Mouse (Mus musculus) small intestine, adult 2 months (tissue): ENCODE data around the gene Mgrn1. TPM values are rescaled to one million over a fixed set of nuclear protein-coding genes. Genes with fewer than 3 reads are reported as not detected.

Experiments used
- H3K27ac ChIP-seq: fragments of 200-500 bp; 2 replicates; pipeline ENCODE4 v1.5.1; 2012; ENCODE audit warnings: low read depth, low read length, control low read depth, inconsistent platforms; ENCODE audit not compliant: insufficient read depth
- H3K27me3 ChIP-seq: fragments of 200-500 bp; 2 replicates; pipeline ENCODE4 v1.6.1; 2012; ENCODE audit warnings: mild to moderate bottlenecking, moderate library complexity, low read length, inconsistent platforms; ENCODE audit not compliant: control insufficient read depth, insufficient read depth
- H3K36me3 ChIP-seq: fragments of 200-500 bp; 2 replicates; pipeline ENCODE4 v1.6.1; 2012; ENCODE audit warnings: mild to moderate bottlenecking, low read length, control low read depth, inconsistent platforms; ENCODE audit not compliant: control insufficient read depth, insufficient read depth
- H3K4me1 ChIP-seq: fragments of 200-500 bp; 2 replicates; pipeline ENCODE4 v1.6.1; 2012; ENCODE audit warnings: low read length, inconsistent platforms, mixed read lengths; ENCODE audit not compliant: control insufficient read depth, insufficient read depth, insufficient read length
- H3K4me3 ChIP-seq: fragments of 200-500 bp; 2 replicates; pipeline ENCODE4 v1.5.1; 2012; ENCODE audit warnings: low read depth, mild to moderate bottlenecking, control low read depth, inconsistent platforms, low read length, moderate library complexity
- CTCF ChIP-seq: fragments of 200-500 bp; IDR thresholded peaks from 2 replicates; pipeline ENCODE4 v1.5.1; 2012; ENCODE audit warnings: low read depth, mild to moderate bottlenecking, control low read depth, inconsistent platforms, low read length, moderate library complexity, mixed read lengths; ENCODE audit not compliant: insufficient replicate concordance, insufficient read length; ENCODE audit errors: extremely low read depth
- POLR2A ChIP-seq: fragments of 200-500 bp; IDR thresholded peaks from 2 replicates; pipeline ENCODE4 v1.6.1; 2012; ENCODE audit warnings: low read depth, mild to moderate bottlenecking, control low read depth, inconsistent platforms, low read length, moderate library complexity
- WGBS: fragments of 180-500 bp; shearing (Covaris S2); methylation state at CpG from one replicate; pipeline ENCODE4 v1.1.7; 2018; 5-methylcytosine and 5-hydroxymethylcytosine counted together
- polyA plus RNA-seq: library from polyadenylated mRNA; depleted of rRNA; stranded (reverse); fragments of >200 nt; gene quantifications from 2 replicates; pipeline ENCODE4 v1.2.3, GENCODE M21; 2012

The Mgrn1 gene
- polyA plus RNA-seq, 1 experiment: 164 TPM

DNA sequence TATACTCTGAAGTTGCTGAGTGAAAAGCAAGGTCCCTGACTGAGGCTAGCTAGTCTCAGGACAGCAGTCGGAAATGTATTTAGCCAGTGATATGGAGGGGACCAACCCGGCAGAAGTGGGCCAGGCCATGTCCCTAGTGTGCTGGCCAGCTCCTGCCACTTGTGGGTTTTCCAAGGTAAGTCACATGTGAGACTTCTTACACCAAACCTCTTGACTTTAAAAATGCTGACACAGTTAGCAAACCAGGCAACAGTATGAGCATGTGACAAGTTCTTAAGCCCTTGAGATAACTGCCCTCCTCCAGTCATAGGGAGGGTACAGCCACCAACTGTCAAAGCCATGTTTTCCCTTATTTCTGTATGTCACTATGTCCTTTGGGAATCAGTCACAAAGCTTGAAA is 14.1 kb upstream of the Mgrn1 start:
- peaks cover 5% of the 10 kb centered on the region; the same call in 1 of the 2 replicates for H3K4me1 ChIP-seq
- 84% methylated on average over 2 of the region's 2 CpGs for WGBS
- H3K27ac ChIP-seq: no peak overlapping the region
- TF ChIP-seq CTCF: no peak
- TF ChIP-seq POLR2A: no peak
- H3K27me3 ChIP-seq: no peaks in the 10 kb centered on the region
- peaks cover 19% of the 10 kb centered on the region for H3K36me3 ChIP-seq
- H3K4me3 ChIP-seq: no peak overlapping the region

DNA sequence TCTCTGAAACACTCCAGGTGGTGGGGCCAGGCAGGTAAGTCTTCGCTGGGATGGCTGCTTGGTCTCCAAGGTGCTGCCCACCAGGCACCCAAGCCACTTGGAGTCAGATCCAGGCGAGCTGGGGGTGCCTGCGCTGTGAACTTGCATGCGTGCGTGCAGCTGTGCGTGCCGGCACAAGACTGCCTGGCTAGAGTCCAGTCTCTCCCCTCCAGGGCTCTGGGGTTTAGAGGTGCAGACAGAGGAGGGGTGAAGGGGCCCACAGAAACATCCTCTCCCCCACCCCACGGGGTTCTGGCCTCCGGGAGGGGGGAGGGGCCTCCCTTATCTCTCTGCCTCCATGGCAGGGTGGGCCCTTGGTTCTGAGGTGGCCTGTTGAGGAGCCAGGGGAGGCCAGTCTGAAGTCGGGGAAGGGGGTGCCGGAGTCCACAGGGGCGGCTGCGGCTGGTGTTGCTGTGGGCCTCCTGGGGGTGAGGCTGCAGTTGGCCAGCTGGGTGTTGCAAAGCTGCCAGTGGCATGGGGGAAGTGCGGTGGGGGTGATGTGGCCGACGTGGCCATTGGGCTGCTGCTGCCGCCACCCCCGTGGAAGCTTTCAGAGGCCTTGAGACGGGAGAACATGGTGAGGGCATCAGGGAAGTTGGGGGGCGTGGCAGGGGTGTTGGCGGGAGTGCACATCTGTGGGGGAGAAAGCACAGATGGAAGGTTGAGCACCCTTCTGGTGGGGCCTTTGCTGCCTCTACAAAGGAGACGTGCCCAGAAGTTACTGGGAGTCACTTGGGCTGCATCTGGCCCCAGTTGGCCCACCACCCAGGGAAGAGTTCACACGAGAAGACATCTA is 10.6 kb upstream of the Mgrn1 start:
- Histone ChIP-seq H3K27ac (no peak overlapping the region), H3K36me3 (peaks cover 10% of the 10 kb centered on the region), H3K4me3 (no peak overlapping the region), H3K4me1 (peaks cover 13% of the 10 kb centered on the region), H3K27me3 (no peaks in the 10 kb centered on the region)
- TF ChIP-seq CTCF (no peak), POLR2A (no peak)
- WGBS: 82% methylated on average over 23 of the region's 23 CpGs

DNA sequence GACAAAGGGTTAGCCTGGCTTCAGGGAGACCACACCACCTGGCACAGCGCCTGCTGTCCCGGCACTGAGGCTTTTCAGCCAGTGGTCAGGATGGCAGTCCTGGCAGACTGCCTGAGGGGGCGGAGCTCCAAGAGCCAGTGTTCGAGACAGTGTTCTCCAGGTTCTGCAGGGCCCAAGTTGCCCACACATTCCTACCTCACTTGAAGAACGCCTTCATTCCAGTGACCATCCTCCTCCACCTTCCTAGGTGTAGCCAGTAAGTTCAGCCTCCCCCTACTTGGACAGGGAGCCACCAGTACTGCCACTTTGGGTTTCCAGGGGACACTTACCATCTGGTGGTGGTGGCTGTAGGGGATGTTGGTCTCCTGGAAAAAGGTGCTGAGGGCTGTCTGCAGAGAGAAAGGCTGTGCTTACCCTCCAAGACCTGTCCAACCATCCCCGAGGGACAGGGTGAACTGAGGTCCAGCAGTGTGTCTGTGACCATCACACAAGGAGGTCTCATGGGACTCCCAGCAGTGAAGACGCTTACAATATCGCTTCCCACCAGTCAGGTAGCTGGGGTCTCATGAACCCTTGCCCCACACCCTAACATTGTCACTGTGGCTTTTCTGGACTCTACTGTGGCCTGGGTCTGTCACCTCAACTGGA is 9.9 kb upstream of the Mgrn1 start:
- WGBS: 66% methylated on average over 8 of the region's 8 CpGs
- H3K36me3 ChIP-seq: peaks cover 10% of the 10 kb centered on the region
- no peak overlapping the region for H3K27ac ChIP-seq
- H3K4me1 ChIP-seq: peaks cover 15% of the 10 kb centered on the region
- no peaks in the 10 kb centered on the region for H3K27me3 ChIP-seq
- no peak overlapping the region for H3K4me3 ChIP-seq
- TF ChIP-seq POLR2A (no peak), CTCF (no peak)

DNA sequence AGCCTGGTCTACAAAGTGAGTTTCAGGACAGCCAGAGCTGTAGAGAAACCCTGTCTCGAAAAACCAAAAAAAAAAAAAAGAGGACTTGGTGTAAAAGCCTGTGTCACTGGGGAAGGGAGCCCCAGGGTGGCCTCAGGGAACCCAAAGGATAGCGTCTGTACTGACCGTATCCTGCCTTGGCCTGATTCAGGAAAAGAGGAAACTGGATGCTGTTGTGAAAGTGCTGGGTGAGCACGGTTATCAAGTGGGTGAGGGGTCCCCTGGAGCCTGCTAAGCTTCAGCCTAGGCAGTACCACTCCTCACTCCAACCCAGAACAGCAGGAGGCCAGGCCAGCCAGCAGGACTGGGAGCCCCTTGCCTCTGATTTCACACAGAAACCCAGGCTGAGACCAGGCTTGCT is 8.9 kb upstream of the Mgrn1 start:
- TF ChIP-seq CTCF: no peak
- no peak overlapping the region; the same call in 1 of the 2 replicates for H3K27ac ChIP-seq
- no peaks in the 10 kb centered on the region for H3K27me3 ChIP-seq
- no peak overlapping the region for H3K4me3 ChIP-seq
- WGBS: 78% methylated on average over 4 of the region's 4 CpGs
- H3K4me1 ChIP-seq: peaks cover 24% of the 10 kb centered on the region
- peaks cover 10% of the 10 kb centered on the region for H3K36me3 ChIP-seq

DNA sequence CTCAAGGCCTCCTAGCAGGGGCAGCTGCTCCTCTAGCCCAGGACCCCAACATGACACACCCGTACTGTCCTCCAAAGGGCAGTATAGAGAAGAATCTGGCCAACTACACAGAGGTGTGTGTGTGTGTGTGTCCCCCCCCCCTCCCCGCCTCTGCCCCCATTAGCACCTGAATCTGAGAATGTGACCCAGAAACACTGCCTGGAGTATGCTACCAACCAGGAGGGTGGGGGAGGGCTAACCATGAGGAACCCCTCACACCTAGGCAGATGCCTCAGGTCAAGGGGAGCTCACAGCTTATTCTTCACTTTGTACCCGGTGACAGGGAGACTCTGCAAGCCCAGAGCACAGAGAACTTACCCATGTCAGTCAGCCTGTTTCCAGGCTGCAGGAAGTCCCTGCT is 8.3 kb upstream of the Mgrn1 start:
- peak overlapping the region; percentile 45 for H3K4me3 ChIP-seq
- peak overlapping the region; percentile 57 for H3K27ac ChIP-seq
- H3K36me3 ChIP-seq: peaks cover 10% of the 10 kb centered on the region
- no peaks in the 10 kb centered on the region for H3K27me3 ChIP-seq
- peaks cover 25% of the 10 kb centered on the region for H3K4me1 ChIP-seq
- TF ChIP-seq POLR2A (no peak), CTCF (no peak)
- WGBS: 57% methylated on average over 3 of the region's 3 CpGs

DNA sequence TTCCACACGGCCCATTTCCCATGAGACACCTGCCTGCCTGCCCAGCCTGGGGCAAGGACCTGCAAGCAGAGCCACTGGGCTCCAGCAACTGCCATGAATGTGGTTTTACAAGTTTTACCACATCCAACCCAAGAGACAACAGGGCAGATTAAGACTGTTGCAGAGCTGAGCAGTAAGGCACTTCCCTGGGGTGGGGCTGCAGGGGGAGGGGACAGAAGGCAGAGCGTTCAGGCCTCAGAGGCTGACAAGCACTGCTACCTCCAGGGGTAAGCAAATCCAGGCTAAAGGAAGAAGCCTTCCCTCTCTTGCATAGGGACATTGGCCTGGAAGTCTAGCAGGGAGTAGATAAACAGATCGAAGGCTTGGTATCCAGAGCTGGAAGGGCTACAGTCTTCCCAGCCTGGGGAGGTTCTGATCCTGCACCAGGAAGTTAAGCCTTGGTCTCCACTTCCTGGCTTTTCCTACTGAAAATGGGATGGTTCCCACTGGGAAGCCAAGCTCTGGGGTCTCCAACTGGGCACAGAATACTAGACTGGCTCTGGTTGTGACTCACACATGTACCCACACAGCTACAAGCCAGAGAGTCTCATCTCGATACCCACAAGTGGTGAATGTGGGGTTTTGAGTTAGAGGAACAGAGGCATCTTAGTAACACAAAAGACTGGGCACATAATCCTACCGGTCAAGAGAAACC is 7.7 kb upstream of the Mgrn1 start:
- H3K27ac ChIP-seq: peak overlapping the region; percentile 64
- peak overlapping the region; percentile 98 for H3K4me3 ChIP-seq
- H3K27me3 ChIP-seq: no peaks in the 10 kb centered on the region
- peaks cover 10% of the 10 kb centered on the region for H3K36me3 ChIP-seq
- TF ChIP-seq POLR2A (no peak), CTCF (no peak)
- H3K4me1 ChIP-seq: peaks cover 25% of the 10 kb centered on the region
- 3% methylated on average over 5 of the region's 5 CpGs for WGBS
